Mouse (Mus musculus) heart, embryonic 15.5 days (tissue): ENCODE results near the gene Hist1h3b. TPM values are rescaled to one million over a fixed set of nuclear protein-coding genes. Genes with fewer than 3 reads are reported as not detected.

ENCODE experiments used
- microRNA-seq: library from miRNA; unstranded; fragments of <30 nt; microRNA quantifications from one replicate; pipeline ENCODE4, GENCODE M21; 2016
- polyA plus RNA-seq: library from polyadenylated mRNA; unstranded; fragments of >200 nt; fragmentation: Nextera tagmentation; extraction: Ambion mirVana; gene quantifications from 2 replicates; pipeline ENCODE4 v1.2.1, GENCODE M21; 2015

Gene Hist1h3b
- polyA plus RNA-seq, 1 experiment from 2014 or later = 4.7 TPM

Small RNAs within 50 kb of the gene (microRNA-seq; reads per million reads assigned to microRNA genes)
- not detected for gene Gm44314
- not detected for gene Gm44484

Other genes starting within 250 kb of the Hist1h3b start
- 5.4 and 5.7 TPM in 2 replicates for gene Hist1h4h, start 221.2 kb upstream of the Hist1h3b start, polyA plus RNA-seq
- 2.2 and 2.6 TPM in 2 replicates for gene Hist1h2af, start 218.4 kb upstream of the Hist1h3b start, polyA plus RNA-seq
- 1.6 and 3.1 TPM in 2 replicates for gene Hist1h3g, start 216.8 kb upstream of the Hist1h3b start, polyA plus RNA-seq
- gene Hist1h2bh, start 208.9 kb upstream of the Hist1h3b start, polyA plus RNA-seq = 0.61 and 0.74 TPM in 2 replicates
- gene Hist1h3f, start 208.2 kb upstream of the Hist1h3b start, polyA plus RNA-seq = 0.16 and 0.25 TPM in 2 replicates
- gene Hist1h4f, start 200.6 kb upstream of the Hist1h3b start, polyA plus RNA-seq = 0.62 and 0.66 TPM in 2 replicates
- gene Hist1h1d, start 199.0 kb upstream of the Hist1h3b start, polyA plus RNA-seq = 0.18 and 0.23 TPM in 2 replicates
- 1.7 and 2.4 TPM in 2 replicates for gene Hist1h3e, start 189.9 kb upstream of the Hist1h3b start, polyA plus RNA-seq
- 33.7 and 35.5 TPM in 2 replicates for gene Hist1h2ae, start 181.0 kb upstream of the Hist1h3b start, polyA plus RNA-seq
- gene Hist1h2bg, start 180.9 kb upstream of the Hist1h3b start, polyA plus RNA-seq = 4.3 and 4.6 TPM in 2 replicates
- 0.97 and 1.5 TPM in 2 replicates for gene Hist1h2bf, start 178.1 kb upstream of the Hist1h3b start, polyA plus RNA-seq
- 1.2 and 1.6 TPM in 2 replicates for gene Hist1h2ad, start 177.9 kb upstream of the Hist1h3b start, polyA plus RNA-seq
- gene Hist1h3d, start 176.5 kb upstream of the Hist1h3b start, polyA plus RNA-seq = 2.0 and 2.2 TPM in 2 replicates
- gene Hist1h4d, start 170.7 kb upstream of the Hist1h3b start, polyA plus RNA-seq = 48.2 and 53.2 TPM in 2 replicates
- 1.7 and 1.9 TPM in 2 replicates for gene Hist1h2be, start 131.1 kb upstream of the Hist1h3b start, polyA plus RNA-seq
- 9.6 and 10.8 TPM in 2 replicates for gene Hist1h1e, start 129.7 kb upstream of the Hist1h3b start, polyA plus RNA-seq
- gene Hist1h2ac, start 68.3 kb upstream of the Hist1h3b start, polyA plus RNA-seq = 0.50 and 0.74 TPM in 2 replicates
- 51.8 and 52.1 TPM in 2 replicates for gene Hist1h2bc, start 68.1 kb upstream of the Hist1h3b start, polyA plus RNA-seq
- 0.14 TPM in 1 of 2 replicates, not detected in the other for gene Hist1h1t, start 56.5 kb upstream of the Hist1h3b start, polyA plus RNA-seq
- gene Hist1h4c, start 53.8 kb upstream of the Hist1h3b start, polyA plus RNA-seq = 2.4 and 2.7 TPM in 2 replicates
- gene Hfe, start 41.4 kb upstream of the Hist1h3b start, polyA plus RNA-seq = 10.3 and 13.6 TPM in 2 replicates
- gene Hist1h1c, start 13.5 kb upstream of the Hist1h3b start, polyA plus RNA-seq = 38.8 and 41.2 TPM in 2 replicates
- gene Hist1h3c, start 6.7 kb upstream of the Hist1h3b start, polyA plus RNA-seq = 2.0 and 4.1 TPM in 2 replicates
- 1.2 and 1.9 TPM in 2 replicates for gene Hist1h2bb, start 5.5 kb upstream of the Hist1h3b start, polyA plus RNA-seq
- gene Hist1h2ab, start 1.1 kb upstream of the Hist1h3b start, polyA plus RNA-seq = 15.3 and 20.4 TPM in 2 replicates
- gene Hist1h4b, start 4.7 kb downstream of the Hist1h3b start, polyA plus RNA-seq = 1.2 and 1.7 TPM in 2 replicates
- not detected in 2 replicates for gene Hist1h4a, start 9.0 kb downstream of the Hist1h3b start, polyA plus RNA-seq
- gene Hist1h3a, start 10.1 kb downstream of the Hist1h3b start, polyA plus RNA-seq = 1.5 and 2.4 TPM in 2 replicates
- 0.76 and 0.98 TPM in 2 replicates for gene Hist1h1a, start 11.4 kb downstream of the Hist1h3b start, polyA plus RNA-seq
- gene Trim38, start 17.6 kb downstream of the Hist1h3b start, polyA plus RNA-seq = not detected in 2 replicates
- gene Slc17a2, start 54.7 kb downstream of the Hist1h3b start, polyA plus RNA-seq = not detected in 2 replicates
- 0.03 TPM in 1 of 2 replicates, not detected in the other for gene Slc17a3, start 87.2 kb downstream of the Hist1h3b start, polyA plus RNA-seq
- not detected in 2 replicates for gene Slc17a1, start 115.5 kb downstream of the Hist1h3b start, polyA plus RNA-seq
- gene Slc17a4, start 162.7 kb downstream of the Hist1h3b start, polyA plus RNA-seq = not detected in 2 replicates
- gene Hist1h2ba, start 181.9 kb downstream of the Hist1h3b start, polyA plus RNA-seq = not detected in 2 replicates
- not detected in 2 replicates for gene Hist1h2aa, start 182.2 kb downstream of the Hist1h3b start, polyA plus RNA-seq
- gene Scgn, start 238.9 kb downstream of the Hist1h3b start, polyA plus RNA-seq = not detected in 2 replicates